Comparison of ENCODE assay signal across 9 mouse cellular contexts in genomic region chr1:74248799-74249198, GRCm38 (mm10). TPM values are rescaled to one million over a fixed set of nuclear protein-coding genes. Genes with fewer than 3 reads are reported as not detected.
DNase-seq lines count a peak whose midpoint lies in the region; ATAC-seq and TF ChIP-seq lines count a peak whose summit lies in the region.
"Had no signal": no experiment of that assay in that cellular context is flagged by ENCODE, and none has a peak within 500 bp of the region (broad histone marks: within the 10 kb centered on the region; RNA-seq: fewer than 3 reads in every experiment).

No protein-coding gene starts in this region.

- peaks cover 74% of the 10 kb centered on the region for H3K79me2 ChIP-seq in C2C12 (ENCODE audit: control insufficient read depth, insufficient read depth)

- H3K79me3 ChIP-seq in C2C12 (ENCODE audit: low read depth) = peaks cover 48% of the 10 kb centered on the region

- H3K4me1 ChIP-seq in liver, embryonic 14.5 days (replicated peaks; ENCODE audit: control insufficient read depth in 2 of 2, insufficient read depth in 2 of 2, low read length in 1 of 2) = peaks cover 0 to 16% of the 10 kb centered on the region in 2 experiments; a peak in 3 of 4 replicates
- no peaks in the 10 kb centered on the region for H3K4me1 ChIP-seq in midbrain, embryonic 14.5 days (ENCODE audit: control insufficient read depth, insufficient read depth, low read length)

- H3K27me3 ChIP-seq in C2C12 (ENCODE audit: control insufficient read depth, insufficient read depth, insufficient read length) = no peaks in the 10 kb centered on the region
- H3K27me3 ChIP-seq in liver, embryonic 14.5 days (ENCODE audit: control insufficient read depth, insufficient read depth, low read length) = no peaks in the 10 kb centered on the region
- no peaks in the 10 kb centered on the region for H3K27me3 ChIP-seq in midbrain, embryonic 14.5 days (ENCODE audit: control insufficient read depth, insufficient read depth, low read length)

- peak overlapping the region; percentile 11; the same call in 1 of the 2 replicates for H3K4me2 ChIP-seq in liver, embryonic 14.5 days (ENCODE audit: low read depth)
- H3K4me2 ChIP-seq in midbrain, embryonic 14.5 days (ENCODE audit: low read length) = no peak overlapping the region

- no peak overlapping the region for H3ac ChIP-seq in C2C12 (ENCODE audit: control insufficient read depth, insufficient read length, low read depth)

- no peaks in the 10 kb centered on the region for H3K9me3 ChIP-seq in liver, embryonic 14.5 days (ENCODE audit: control insufficient read depth, low read length)
- no peaks in the 10 kb centered on the region for H3K9me3 ChIP-seq in midbrain, embryonic 14.5 days (ENCODE audit: control insufficient read depth, low read length)

- DNase-seq in adrenal gland, postnatal 14 days = peak; percentile 40
- peak; percentile 50 for DNase-seq in heart, postnatal 4 days
- DNase-seq in liver, embryonic 14.5 days (ENCODE audit: low read depth in 3 of 3, low spot score in 3 of 3) = peak in 1 of 3 experiments; percentile 42
- peak; percentile 33 to 63 for DNase-seq in spleen, postnatal 4 days (ENCODE audit: low spot score in 2 of 2)
- DNase-seq in midbrain, embryonic 14.5 days = no peak
- DNase-seq in cerebellum, postnatal 25 days = no peak
- no peak for DNase-seq in right cerebral cortex, adult 18-20 months

- H3K27ac ChIP-seq in liver, embryonic 14.5 days = no peak overlapping the region; the same call in 1 of the 2 replicates
- no peak overlapping the region for H3K27ac ChIP-seq in midbrain, embryonic 14.5 days (replicated peaks; ENCODE audit: low read depth, low read length)

- H3K9ac ChIP-seq in liver, embryonic 14.5 days (replicated peaks) = no peak overlapping the region
- no peak overlapping the region for H3K9ac ChIP-seq in midbrain, embryonic 14.5 days (replicated peaks; ENCODE audit: low read length)

- TF ChIP-seq CTCF in C2C12 (IDR thresholded peaks at IDR 0.05; ENCODE audit: control insufficient read depth, insufficient read depth, insufficient read length) = no peak
- TF ChIP-seq CTCF in liver, embryonic 14.5 days (IDR thresholded peaks at IDR 0.05; ENCODE audit: low read depth) = no peak

- no peak for TF ChIP-seq EP300 in liver, embryonic 14.5 days (IDR thresholded peaks at IDR 0.05; ENCODE audit: low read depth)

- peaks cover 68% of the 10 kb centered on the region for H3K36me3 ChIP-seq in C2C12 (ENCODE audit: control insufficient read depth, insufficient read depth)
- peaks cover 47% of the 10 kb centered on the region for H3K36me3 ChIP-seq in liver, embryonic 14.5 days (replicated peaks; ENCODE audit: control insufficient read depth, insufficient read depth, low read depth)
- H3K36me3 ChIP-seq in midbrain, embryonic 14.5 days (ENCODE audit: control insufficient read depth, insufficient read depth, low read length) = peaks cover 60% of the 10 kb centered on the region

- WGBS in liver, embryonic 14.5 days (ENCODE audit: insufficient replicate concordance) = 41% methylated on average over 1 of the region's 1 CpGs
- WGBS in midbrain, embryonic 14.5 days = 92% methylated on average over 1 of the region's 1 CpGs

- peak; percentile 48; the same call in 1 of the 2 replicates for ATAC-seq in liver, embryonic 14.5 days (ENCODE audit: insufficient read depth)
- ATAC-seq in midbrain, embryonic 14.5 days (ENCODE audit: low FRiP score, low TSS enrichment) = no peak

- H3K4me3 ChIP-seq in C2C12 (ENCODE audit: insufficient read depth, poor library complexity, severe bottlenecking) = no peak overlapping the region
- H3K4me3 ChIP-seq in liver, embryonic 14.5 days (ENCODE audit: insufficient read depth in 1 of 2, low read depth in 2 of 2, low read length in 2 of 2) = no peak overlapping the region
- H3K4me3 ChIP-seq in midbrain, embryonic 14.5 days (replicated peaks; ENCODE audit: low read depth, low read length) = no peak overlapping the region

TF ChIP-seq in C2C12, 6 proteins besides CTCF, POLR2A, EP300 and RAD21:
- TF ChIP-seq MYOD1 (IDR thresholded peaks at IDR 0.05; ENCODE audit: control insufficient read depth, insufficient read length, low read depth) = peak; percentile 69
- TF ChIP-seq CEBPB (IDR thresholded peaks at IDR 0.05; ENCODE audit: low read depth) = no peak

RNA-seq across cellular contexts. Expression of gene Arpc2, which starts 12.9 kb away (rescaled TPM):
- 281 TPM for polyA plus RNA-seq in C2C12 (2012; fragmentation: generic; extraction: Trizol)
- 177 and 194 TPM in 2 replicates for total RNA-seq in adrenal gland, postnatal 14 days (2021)
- 100 to 1,000 TPM; 246 to 249 TPM for total RNA-seq in heart, postnatal 4 days (2021)
- polyA plus RNA-seq in liver, embryonic 14.5 days (2012; rRNA removed) = 58.8 and 95.3 TPM in 2 replicates
- 157 and 160 TPM in 2 replicates for polyA plus RNA-seq in liver, embryonic 14.5 days (2014; fragmentation: Nextera tagmentation; extraction: Ambion mirVana)
- 322 and 338 TPM in 2 replicates for polyA plus RNA-seq in midbrain, embryonic 14.5 days (2014; fragmentation: Nextera tagmentation; extraction: Ambion mirVana)

RNA-seq across cellular contexts. Expression of gene Gpbar1, which starts 29.6 kb away (rescaled TPM):
- polyA plus RNA-seq in C2C12 (2012; fragmentation: generic; extraction: Trizol) = not detected
- not detected in 2 replicates for total RNA-seq in adrenal gland, postnatal 14 days (2021)
- total RNA-seq in heart, postnatal 4 days (2021) = not detected
- 0.57 and 1.0 TPM in 2 replicates for polyA plus RNA-seq in liver, embryonic 14.5 days (2012; rRNA removed)
- polyA plus RNA-seq in liver, embryonic 14.5 days (2014; fragmentation: Nextera tagmentation; extraction: Ambion mirVana) = 0.56 and 1.1 TPM in 2 replicates
- polyA plus RNA-seq in midbrain, embryonic 14.5 days (2014; fragmentation: Nextera tagmentation; extraction: Ambion mirVana) = 0.27 and 0.39 TPM in 2 replicates

RNA-seq across cellular contexts. Expression of gene Aamp, which starts 35.7 kb away (rescaled TPM):
- 123 TPM for polyA plus RNA-seq in C2C12 (2012; fragmentation: generic; extraction: Trizol)
- total RNA-seq in adrenal gland, postnatal 14 days (2021) = 155 and 165 TPM in 2 replicates
- 100 to 1,000 TPM; 103 to 105 TPM for total RNA-seq in heart, postnatal 4 days (2021)
- polyA plus RNA-seq in liver, embryonic 14.5 days (2012; rRNA removed) = 47.3 and 55.8 TPM in 2 replicates
- 84.4 and 89.0 TPM in 2 replicates for polyA plus RNA-seq in liver, embryonic 14.5 days (2014; fragmentation: Nextera tagmentation; extraction: Ambion mirVana)
- 184 and 205 TPM in 2 replicates for polyA plus RNA-seq in midbrain, embryonic 14.5 days (2014; fragmentation: Nextera tagmentation; extraction: Ambion mirVana)

RNA-seq across cellular contexts. Expression of gene Pnkd, which starts 35.9 kb away (rescaled TPM):
- polyA plus RNA-seq in C2C12 (2012; fragmentation: generic; extraction: Trizol) = 68.0 TPM
- 111 and 115 TPM in 2 replicates for total RNA-seq in adrenal gland, postnatal 14 days (2021)
- total RNA-seq in heart, postnatal 4 days (2021) = 100 to 1,000 TPM; 198 to 211 TPM
- 16.8 and 17.8 TPM in 2 replicates for polyA plus RNA-seq in liver, embryonic 14.5 days (2012; rRNA removed)
- polyA plus RNA-seq in liver, embryonic 14.5 days (2014; fragmentation: Nextera tagmentation; extraction: Ambion mirVana) = 42.1 and 42.6 TPM in 2 replicates
- 99.0 and 107 TPM in 2 replicates for polyA plus RNA-seq in midbrain, embryonic 14.5 days (2014; fragmentation: Nextera tagmentation; extraction: Ambion mirVana)

RNA-seq across cellular contexts. Expression of gene Cxcr1, which starts 54.4 kb away (rescaled TPM):
- not detected for polyA plus RNA-seq in C2C12 (2012; fragmentation: generic; extraction: Trizol)
- total RNA-seq in adrenal gland, postnatal 14 days (2021) = not detected in 2 replicates
- not detected for total RNA-seq in heart, postnatal 4 days (2021)
- polyA plus RNA-seq in liver, embryonic 14.5 days (2012; rRNA removed) = not detected in 2 replicates
- not detected in 2 replicates for polyA plus RNA-seq in liver, embryonic 14.5 days (2014; fragmentation: Nextera tagmentation; extraction: Ambion mirVana)
- polyA plus RNA-seq in midbrain, embryonic 14.5 days (2014; fragmentation: Nextera tagmentation; extraction: Ambion mirVana) = not detected in 2 replicates
- polyA plus RNA-seq: testis, adult 2 months had no signal

Comparison
In these comparisons a context has a peak if more than half of its experiments do, and no peak if none do; other contexts are left out.
1. DNase-seq: peak in adrenal gland, postnatal 14 days (single experiment), heart, postnatal 4 days (single experiment) and spleen, postnatal 4 days (2 of 2); none in midbrain, embryonic 14.5 days (single experiment), cerebellum, postnatal 25 days (0 of 2) and right cerebral cortex, adult 18-20 months (single experiment).